Mouse (Mus musculus): ENCODE measurements around the gene Ctla4.

DNA sequence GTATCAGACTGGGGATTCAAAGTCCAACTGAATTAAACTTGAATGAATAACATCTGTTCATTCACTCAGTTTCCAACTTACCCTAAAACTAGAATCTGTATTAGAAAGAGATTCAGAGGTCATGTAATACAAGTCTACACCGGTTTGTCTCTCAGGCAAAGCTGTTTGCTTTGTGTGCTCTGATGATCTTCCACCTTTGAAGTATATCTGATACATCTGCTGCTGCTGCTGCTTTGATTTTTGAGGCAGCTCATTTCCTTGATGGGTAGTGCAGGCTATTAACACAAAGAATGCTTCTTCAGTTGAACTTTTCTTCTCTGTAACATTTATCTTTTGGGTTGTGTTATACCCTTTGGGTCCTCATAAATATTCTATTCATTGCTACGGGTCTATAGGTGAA, 4.0 kb upstream of the Ctla4 start:
- TF ChIP-seq GATA1 (IDR thresholded peaks at IDR 0.05; ENCODE audit: low read length) (no peak), TAL1 (IDR thresholded peaks at IDR 0.05; ENCODE audit: low read length) (no peak)

Measured in erythroblast, embryonic 14.5 days (primary cell).